Mouse (Mus musculus) thymus, adult 18-20 months (tissue): ENCODE data around the gene Nap1l5.
"Not testable (repeated sequence)": the region's sequence is repeated elsewhere in the genome, so short reads cannot be mapped to it uniquely, and the experiment has no call there.

Experiments
- DNase-seq, 2 experiments: peaks; one replicate each; pipeline ENCODE4 v3.0.0; 2022; ENCODE audit warnings: mixed read lengths in 2 of 2

The Nap1l5 gene

GRCm38 (mm10) chr6:58904551-58904950 is 2.3 kb downstream of the Nap1l5 start:
- no peak for DNase-seq

- no peak for DNase-seq
Measured at GRCm38 (mm10) chr6:58903171-58903570, 3.7 kb downstream of the Nap1l5 start.

- no peak for DNase-seq
Measured at GRCm38 (mm10) chr6:58900536-58900935, 6.3 kb downstream of the Nap1l5 start.

- DNase-seq = no peak
Measured at GRCm38 (mm10) chr6:58899076-58899475, 7.8 kb downstream of the Nap1l5 start.

GRCm38 (mm10) chr6:58896648-58897047 is 10.2 kb downstream of the Nap1l5 start:
- DNase-seq = no peak

GRCm38 (mm10) chr6:58894994-58895393 is 11.9 kb downstream of the Nap1l5 start:
- DNase-seq = no peak

- no peak for DNase-seq
Measured at GRCm38 (mm10) chr6:58893307-58893706, 13.6 kb downstream of the Nap1l5 start.

- no peak for DNase-seq
Measured at GRCm38 (mm10) chr6:58889917-58890316, 17.0 kb downstream of the Nap1l5 start.

GRCm38 (mm10) chr6:58882271-58882670 is 24.6 kb downstream of the Nap1l5 start:
- DNase-seq = no peak

- DNase-seq = no peak
Measured at GRCm38 (mm10) chr6:58881363-58881762, 25.5 kb downstream of the Nap1l5 start.

GRCm38 (mm10) chr6:58880861-58881260 is 26.0 kb downstream of the Nap1l5 start:
- DNase-seq = peak; percentile 2 to 13

GRCm38 (mm10) chr6:58879987-58880386 is 26.9 kb downstream of the Nap1l5 start:
- no peak for DNase-seq

GRCm38 (mm10) chr6:58879572-58879971 is 27.3 kb downstream of the Nap1l5 start:
- no peak for DNase-seq

- not testable (repeated sequence) for DNase-seq
Measured at GRCm38 (mm10) chr6:58867858-58868257, 39.0 kb downstream of the Nap1l5 start.

GRCm38 (mm10) chr6:58863631-58864235 is 43.1 kb downstream of the Nap1l5 start:
- DNase-seq = no peak

- DNase-seq = no peak
Measured at GRCm38 (mm10) chr6:58862446-58862993, 44.4 kb downstream of the Nap1l5 start.

GRCm38 (mm10) chr6:58859517-58859916 is 47.4 kb downstream of the Nap1l5 start:
- DNase-seq = no peak

GRCm38 (mm10) chr6:58856494-58856893 is 50.4 kb downstream of the Nap1l5 start:
- no peak for DNase-seq

GRCm38 (mm10) chr6:58855676-58856367 is 51.1 kb downstream of the Nap1l5 start:
- DNase-seq = no peak
